In genomic region chr3:35099876-35100420, GRCm38 (mm10) we compare ENCODE assay signal across 13 mouse cellular contexts.
"Had no signal": no experiment of that assay in that cellular context is flagged by ENCODE, and none has a peak within 500 bp of the region (broad histone marks: within the 10 kb centered on the region; RNA-seq: fewer than 3 reads in every experiment).

No protein-coding gene starts in this region.

- H3K9ac ChIP-seq: liver, embryonic 13.5 days; midbrain, embryonic 15.5 days; neural tube, embryonic 12.5 days; neural tube, embryonic 15.5 days had no signal

- H3K27me3 ChIP-seq: liver, embryonic 13.5 days; neural tube, embryonic 12.5 days had no signal

- H3K27ac ChIP-seq: kidney, postnatal 0 days; layer of hippocampus, adult 2 months; liver, embryonic 13.5 days; midbrain, embryonic 15.5 days; neural tube, embryonic 12.5 days; neural tube, embryonic 15.5 days had no signal

- H3K36me3 ChIP-seq: liver, embryonic 13.5 days; midbrain, embryonic 15.5 days; neural tube, embryonic 12.5 days; neural tube, embryonic 15.5 days had no signal

- H3K4me3 ChIP-seq: layer of hippocampus, adult 2 months; liver, embryonic 13.5 days; midbrain, embryonic 15.5 days; neural tube, embryonic 12.5 days; neural tube, embryonic 15.5 days had no signal

- H3K9me3 ChIP-seq: liver, embryonic 13.5 days; midbrain, embryonic 15.5 days; neural tube, embryonic 12.5 days; neural tube, embryonic 15.5 days had no signal

- H3K4me1 ChIP-seq: liver, embryonic 13.5 days had no signal

- H3K4me2 ChIP-seq: liver, embryonic 13.5 days; midbrain, embryonic 15.5 days; neural tube, embryonic 12.5 days; neural tube, embryonic 15.5 days had no signal

- DNase-seq: kidney, postnatal 25 days; layer of hippocampus, adult 9-11 months; liver, embryonic 13.5 days; lung, adult 2 months; lung, postnatal 14 days; lung, postnatal 4 days; thymus, adult 18-20 months; thymus, postnatal 36 days had no signal
